Mouse (Mus musculus) olfactory bulb, adult 2 months (tissue): ENCODE measurements around the gene Hmg20b.

Source experiments
- CTCF ChIP-seq: fragments of 200-500 bp; IDR thresholded peaks from 2 replicates; pipeline ENCODE4 v1.5.1; 2012; ENCODE audit warnings: low read depth, mild to moderate bottlenecking, low read length, moderate library complexity; ENCODE audit not compliant: insufficient read depth
- POLR2A ChIP-seq: fragments of 200-500 bp; IDR thresholded peaks from 2 replicates; pipeline ENCODE4 v1.6.1; 2012; ENCODE audit warnings: mild to moderate bottlenecking, low read depth, low read length, moderate library complexity; ENCODE audit not compliant: insufficient read depth

- no peak for TF ChIP-seq POLR2A
- TF ChIP-seq CTCF: no peak
These were observed 9.5 kb downstream of the Hmg20b start for GRCm38 (mm10) chr10:81340551-81341332.
